Mouse (Mus musculus): ENCODE measurements around the gene Pde6g. TPM values are rescaled to one million over a fixed set of nuclear protein-coding genes. Genes with fewer than 3 reads are reported as not detected.
"Not testable (repeated sequence)": the region's sequence is repeated elsewhere in the genome, so short reads cannot be mapped to it uniquely, and the experiment has no call there.

The Pde6g gene
- total RNA-seq, 2 experiments from 2014 or later = 1.1 TPM; not detected in 1

GRCm38 (mm10) chr11:120423569-120424295 lies 29.6 kb downstream of the Pde6g start:
- ATAC-seq (ENCODE audit: poor library complexity, severe bottlenecking) = peak; percentile 52; the same call in 1 of the 2 replicates

GRCm38 (mm10) chr11:120422651-120423568 lies 30.4 kb downstream of the Pde6g start:
- no peak for ATAC-seq (ENCODE audit: poor library complexity, severe bottlenecking)

- ATAC-seq (ENCODE audit: poor library complexity, severe bottlenecking) = no peak
Observed at GRCm38 (mm10) chr11:120418592-120418991, 34.7 kb downstream of the Pde6g start.

GRCm38 (mm10) chr11:120417852-120418251 lies 35.4 kb downstream of the Pde6g start:
- no peak for ATAC-seq (ENCODE audit: poor library complexity, severe bottlenecking)

- not testable (repeated sequence) for ATAC-seq (ENCODE audit: poor library complexity, severe bottlenecking)
Observed at GRCm38 (mm10) chr11:120413621-120414020, 39.7 kb downstream of the Pde6g start.

GRCm38 (mm10) chr11:120406445-120406844 lies 46.9 kb downstream of the Pde6g start:
- no peak for ATAC-seq (ENCODE audit: poor library complexity, severe bottlenecking)

GRCm38 (mm10) chr11:120405867-120406266 lies 47.4 kb downstream of the Pde6g start:
- ATAC-seq (ENCODE audit: poor library complexity, severe bottlenecking) = no peak

- peak; percentile 56 for ATAC-seq (ENCODE audit: poor library complexity, severe bottlenecking)
Observed at GRCm38 (mm10) chr11:120404814-120405213, 48.5 kb downstream of the Pde6g start.

GRCm38 (mm10) chr11:120399319-120399718 lies 54.0 kb downstream of the Pde6g start:
- ATAC-seq (ENCODE audit: poor library complexity, severe bottlenecking) = 0 out of 2 replicates have a peak, but pooled peaks have one; percentile 10

Other genes starting within 250 kb of the Pde6g start
- 3.1 and 4.4 TPM in 2 replicates for gene Bahcc1, start 220.6 kb downstream of the Pde6g start, total RNA-seq (2015)
- 1.3 and 1.7 TPM in 2 replicates for gene Bahcc1, start 220.6 kb downstream of the Pde6g start, total RNA-seq (2017)
- 4,212 and 4,544 TPM in 2 replicates for gene Actg1, start 105.0 kb downstream of the Pde6g start, total RNA-seq (2015)
- gene Actg1, start 105.0 kb downstream of the Pde6g start, total RNA-seq (2017) = 2,305 and 2,430 TPM in 2 replicates
- gene Fscn2, start 92.0 kb downstream of the Pde6g start, total RNA-seq (2015) = not detected in 2 replicates
- gene Fscn2, start 92.0 kb downstream of the Pde6g start, total RNA-seq (2017) = not detected in 2 replicates
- 5.9 and 6.9 TPM in 2 replicates for gene Faap100, start 74.7 kb downstream of the Pde6g start, total RNA-seq (2015)
- gene Faap100, start 74.7 kb downstream of the Pde6g start, total RNA-seq (2017) = 6.5 and 10.5 TPM in 2 replicates
- 27.5 and 33.6 TPM in 2 replicates for gene Nploc4, start 15.8 kb downstream of the Pde6g start, total RNA-seq (2015)
- gene Nploc4, start 15.8 kb downstream of the Pde6g start, total RNA-seq (2017) = 30.8 and 39.5 TPM in 2 replicates
- gene Tspan10, start 10.9 kb downstream of the Pde6g start, total RNA-seq (2015) = 0.16 TPM in 1 of 2 replicates, not detected in the other
- not detected in 2 replicates for gene Tspan10, start 10.9 kb downstream of the Pde6g start, total RNA-seq (2017)
- 6.2 and 7.7 TPM in 2 replicates for gene Oxld1, start 4.6 kb upstream of the Pde6g start, total RNA-seq (2015)
- gene Oxld1, start 4.6 kb upstream of the Pde6g start, total RNA-seq (2017) = 4.2 and 6.8 TPM in 2 replicates
- gene Ccdc137, start 4.6 kb upstream of the Pde6g start, total RNA-seq (2015) = 5.8 and 6.2 TPM in 2 replicates
- gene Ccdc137, start 4.6 kb upstream of the Pde6g start, total RNA-seq (2017) = 5.9 and 36.8 TPM in 2 replicates
- 14.1 and 15.1 TPM in 2 replicates for gene Arl16, start 14.1 kb upstream of the Pde6g start, total RNA-seq (2015)
- gene Arl16, start 14.1 kb upstream of the Pde6g start, total RNA-seq (2017) = 9.1 and 10.8 TPM in 2 replicates
- gene Mrpl12, start 31.1 kb upstream of the Pde6g start, total RNA-seq (2015) = 34.3 and 35.6 TPM in 2 replicates
- gene Mrpl12, start 31.1 kb upstream of the Pde6g start, total RNA-seq (2017) = 25.4 and 41.7 TPM in 2 replicates
- gene Slc25a10, start 38.3 kb upstream of the Pde6g start, total RNA-seq (2015) = 9.3 and 14.7 TPM in 2 replicates
- 12.8 and 17.2 TPM in 2 replicates for gene Slc25a10, start 38.3 kb upstream of the Pde6g start, total RNA-seq (2017)
- gene Gcgr, start 77.2 kb upstream of the Pde6g start, total RNA-seq (2015) = not detected in 2 replicates
- not detected in 2 replicates for gene Gcgr, start 77.2 kb upstream of the Pde6g start, total RNA-seq (2017)
- gene Mcrip1, start 96.2 kb upstream of the Pde6g start, total RNA-seq (2015) = 79.7 and 83.0 TPM in 2 replicates
- gene Mcrip1, start 96.2 kb upstream of the Pde6g start, total RNA-seq (2017) = 18.3 and 30.5 TPM in 2 replicates
- gene Ppp1r27, start 97.6 kb upstream of the Pde6g start, total RNA-seq (2015) = not detected in 2 replicates
- not detected in 2 replicates for gene Ppp1r27, start 97.6 kb upstream of the Pde6g start, total RNA-seq (2017)
- gene P4hb, start 119.8 kb upstream of the Pde6g start, total RNA-seq (2015) = 301 and 325 TPM in 2 replicates
- gene P4hb, start 119.8 kb upstream of the Pde6g start, total RNA-seq (2017) = 587 and 590 TPM in 2 replicates
- gene Arhgdia, start 128.1 kb upstream of the Pde6g start, total RNA-seq (2015) = 506 and 521 TPM in 2 replicates
- 226 and 275 TPM in 2 replicates for gene Arhgdia, start 128.1 kb upstream of the Pde6g start, total RNA-seq (2017)
- gene Alyref, start 144.9 kb upstream of the Pde6g start, total RNA-seq (2015) = 143 and 149 TPM in 2 replicates
- 171 and 196 TPM in 2 replicates for gene Alyref, start 144.9 kb upstream of the Pde6g start, total RNA-seq (2017)
- gene Anapc11, start 144.9 kb upstream of the Pde6g start, total RNA-seq (2015) = 79.9 and 90.6 TPM in 2 replicates
- 30.0 and 32.3 TPM in 2 replicates for gene Anapc11, start 144.9 kb upstream of the Pde6g start, total RNA-seq (2017)
- not detected in 2 replicates for gene Npb, start 155.0 kb upstream of the Pde6g start, total RNA-seq (2015)
- not detected in 2 replicates for gene Npb, start 155.0 kb upstream of the Pde6g start, total RNA-seq (2017)
- 11.8 and 13.3 TPM in 2 replicates for gene Pcyt2, start 164.4 kb upstream of the Pde6g start, total RNA-seq (2015)
- gene Pcyt2, start 164.4 kb upstream of the Pde6g start, total RNA-seq (2017) = 17.3 and 22.6 TPM in 2 replicates
- 51.4 and 53.6 TPM in 2 replicates for gene Sirt7, start 171.7 kb upstream of the Pde6g start, total RNA-seq (2015)
- 119 and 121 TPM in 2 replicates for gene Sirt7, start 171.7 kb upstream of the Pde6g start, total RNA-seq (2017)
- 23.1 and 23.8 TPM in 2 replicates for gene Mafg, start 180.1 kb upstream of the Pde6g start, total RNA-seq (2015)
- 58.7 and 68.0 TPM in 2 replicates for gene Mafg, start 180.1 kb upstream of the Pde6g start, total RNA-seq (2017)
- gene Pycr1, start 190.3 kb upstream of the Pde6g start, total RNA-seq (2015) = 3.5 and 3.7 TPM in 2 replicates
- 2.9 TPM in 2 replicates for gene Pycr1, start 190.3 kb upstream of the Pde6g start, total RNA-seq (2017)
- gene Myadml2, start 194.7 kb upstream of the Pde6g start, total RNA-seq (2015) = not detected in 2 replicates
- gene Myadml2, start 194.7 kb upstream of the Pde6g start, total RNA-seq (2017) = not detected in 2 replicates
- not detected in 2 replicates for gene Notum, start 207.7 kb upstream of the Pde6g start, total RNA-seq (2015)
- gene Notum, start 207.7 kb upstream of the Pde6g start, total RNA-seq (2017) = not detected in 2 replicates
- gene Aspscr1, start 219.5 kb upstream of the Pde6g start, total RNA-seq (2015) = 57.9 and 63.1 TPM in 2 replicates
- 59.5 and 70.2 TPM in 2 replicates for gene Aspscr1, start 219.5 kb upstream of the Pde6g start, total RNA-seq (2017)

Data from megakaryocyte, adult 5-6 weeks (primary cell).